Mouse (Mus musculus) limb, embryonic 12.5 days (tissue): ENCODE data around the gene Adamtsl4. TPM values are rescaled to one million over a fixed set of nuclear protein-coding genes. Genes with fewer than 3 reads are reported as not detected.

Source experiments
- ATAC-seq: fragments of 200-750 bp; cut with Nextera tagmentation; 2 replicates; pipeline ENCODE4 v1.8.0; 2017; ENCODE audit warnings: low read depth, moderate TSS enrichment; ENCODE audit not compliant: insufficient number of reproducible peaks, insufficient read depth, low FRiP score, low TSS enrichment
- H3K27ac ChIP-seq: fragments of 300-500 bp; sonication (generic); 2 replicates; pipeline ENCODE4 v1.5.1; 2016; ENCODE audit warnings: mild to moderate bottlenecking, moderate library complexity
- H3K27me3 ChIP-seq: fragments of 300-500 bp; sonication (generic); 2 replicates; pipeline ENCODE4 v1.6.1; 2016; ENCODE audit warnings: mild to moderate bottlenecking, moderate library complexity
- H3K36me3 ChIP-seq: fragments of 300-500 bp; sonication (generic); 2 replicates; pipeline ENCODE4 v1.6.1; 2016; ENCODE audit warnings: mild to moderate bottlenecking, moderate library complexity
- H3K4me1 ChIP-seq: fragments of 300-500 bp; sonication (generic); replicated peaks from 2 replicates; pipeline ENCODE4 v1.6.1; 2016
- H3K4me2 ChIP-seq: fragments of 300-500 bp; sonication (generic); 2 replicates; pipeline ENCODE4 v1.6.1; 2016; ENCODE audit warnings: mild to moderate bottlenecking, moderate library complexity
- H3K4me3 ChIP-seq: fragments of 300-500 bp; sonication (generic); replicated peaks from 2 replicates; pipeline ENCODE4 v1.5.1; 2016; ENCODE audit warnings: mild to moderate bottlenecking
- H3K9ac ChIP-seq: fragments of 300-500 bp; sonication (generic); replicated peaks from 2 replicates; pipeline ENCODE4 v1.6.1; 2016; ENCODE audit warnings: mild to moderate bottlenecking, moderate library complexity
- H3K9me3 ChIP-seq: fragments of 300-500 bp; sonication (generic); 2 replicates; pipeline ENCODE4 v1.6.1; 2016; ENCODE audit warnings: mild to moderate bottlenecking, moderate library complexity
- WGBS: fragments of 180-500 bp; shearing (Covaris S2); methylation state at CpG from one replicate; pipeline ENCODE4 v1.1.7; 2016; 5-methylcytosine and 5-hydroxymethylcytosine counted together
- polyA plus RNA-seq: library from polyadenylated mRNA; unstranded; fragments of >200 nt; fragmentation: Nextera tagmentation; extraction: Ambion mirVana; gene quantifications from 2 replicates; pipeline ENCODE4 v1.2.1, GENCODE M21; 2016

Adamtsl4 gene
- polyA plus RNA-seq = 0.71 and 1.4 TPM in 2 replicates

- peak; percentile 54; the same call in 1 of the 2 replicates for ATAC-seq
- Histone ChIP-seq H3K27ac (peak within 1 kb of the TSS; percentile 50; the same call in 1 of the 2 replicates), H3K4me3 (peak within 1 kb of the TSS; percentile 48), H3K9me3 (0 out of 2 replicates have a peak, but pooled peaks cover 4% of the 10 kb centered on the region), H3K4me1 (peaks cover 42% of the 10 kb centered on the region), H3K9ac (peak within 1 kb of the TSS; percentile 65), H3K27me3 (peaks cover 9% of the 10 kb centered on the region; the same call in 1 of the 2 replicates), H3K4me2 (peak within 1 kb of the TSS; percentile 94), H3K36me3 (peaks cover 6% of the 10 kb centered on the region; the same call in 1 of the 2 replicates)
- 4% methylated on average over 48 of the region's 50 CpGs for WGBS
Observed at GRCm38 (mm10) chr3:95687524-95688421, at the start of gene Adamtsl4. Adamtsl4 (minus strand) TSS chr3:95687917.

DNA sequence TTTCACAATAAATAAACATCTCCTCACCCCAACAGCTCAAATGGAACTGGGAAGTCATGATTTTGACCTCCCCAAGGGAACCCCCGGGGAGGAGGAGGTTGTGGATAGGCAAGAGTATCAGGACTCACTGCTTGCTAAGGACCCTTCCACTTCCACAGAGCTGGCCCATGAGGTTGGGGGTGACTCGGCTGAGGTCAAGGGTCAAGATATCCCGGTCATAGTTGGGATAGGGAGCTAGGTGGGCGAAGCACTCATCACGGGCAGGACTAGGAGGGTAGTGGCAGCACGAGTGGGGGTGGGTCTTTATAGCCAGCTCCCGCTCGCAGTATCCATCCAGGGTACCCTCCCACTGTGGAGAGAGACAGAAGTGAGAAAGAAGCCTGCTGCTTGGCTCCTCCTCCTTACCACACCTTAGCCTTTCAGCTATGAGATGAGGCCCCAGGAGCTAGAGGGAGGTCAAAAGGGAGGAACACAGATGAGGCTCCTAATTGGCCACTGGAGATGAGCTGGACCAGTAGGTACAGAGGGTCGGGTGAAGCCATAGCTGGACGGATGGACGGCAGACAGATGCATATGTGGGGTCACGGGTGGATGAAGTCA lies 47.5 kb upstream of the Adamtsl4 start:
- no peak for ATAC-seq
- H3K36me3 ChIP-seq = peaks cover 62% of the 10 kb centered on the region
- 81% methylated on average over 12 of the region's 12 CpGs for WGBS

GRCm38 (mm10) chr3:95734092-95734702 lies 46.5 kb upstream of the Adamtsl4 start:
- H3K4me1 ChIP-seq = no peaks in the 10 kb centered on the region
- no peak for ATAC-seq
- no peak overlapping the region for H3K9ac ChIP-seq
- WGBS = 79% methylated on average over 13 of the region's 13 CpGs
- no peak overlapping the region for H3K4me2 ChIP-seq
- H3K4me3 ChIP-seq = no peak overlapping the region
- H3K36me3 ChIP-seq = peaks cover 52% of the 10 kb centered on the region
- no peaks in the 10 kb centered on the region for H3K27me3 ChIP-seq
- no peak overlapping the region for H3K27ac ChIP-seq
- no peaks in the 10 kb centered on the region for H3K9me3 ChIP-seq

More for the DNA sequence above, 47.5 kb upstream of the Adamtsl4 start:
- H3K27me3 ChIP-seq = no peaks in the 10 kb centered on the region
- H3K9me3 ChIP-seq = no peaks in the 10 kb centered on the region
- H3K4me2 ChIP-seq = no peak overlapping the region
- H3K27ac ChIP-seq = no peak overlapping the region
- no peaks in the 10 kb centered on the region for H3K4me1 ChIP-seq
- no peak overlapping the region for H3K9ac ChIP-seq
- H3K4me3 ChIP-seq = no peak overlapping the region

GRCm38 (mm10) chr3:95732744-95733521 lies 45.2 kb upstream of the Adamtsl4 start:
- 88% methylated on average over 11 of the region's 11 CpGs for WGBS
- H3K27me3 ChIP-seq = no peaks in the 10 kb centered on the region
- H3K4me2 ChIP-seq = no peak overlapping the region
- no peak overlapping the region for H3K9ac ChIP-seq
- peaks cover 44% of the 10 kb centered on the region for H3K36me3 ChIP-seq
- no peaks in the 10 kb centered on the region for H3K4me1 ChIP-seq
- H3K4me3 ChIP-seq = no peak overlapping the region
- H3K27ac ChIP-seq = no peak overlapping the region
- ATAC-seq = no peak
- no peaks in the 10 kb centered on the region for H3K9me3 ChIP-seq

DNA sequence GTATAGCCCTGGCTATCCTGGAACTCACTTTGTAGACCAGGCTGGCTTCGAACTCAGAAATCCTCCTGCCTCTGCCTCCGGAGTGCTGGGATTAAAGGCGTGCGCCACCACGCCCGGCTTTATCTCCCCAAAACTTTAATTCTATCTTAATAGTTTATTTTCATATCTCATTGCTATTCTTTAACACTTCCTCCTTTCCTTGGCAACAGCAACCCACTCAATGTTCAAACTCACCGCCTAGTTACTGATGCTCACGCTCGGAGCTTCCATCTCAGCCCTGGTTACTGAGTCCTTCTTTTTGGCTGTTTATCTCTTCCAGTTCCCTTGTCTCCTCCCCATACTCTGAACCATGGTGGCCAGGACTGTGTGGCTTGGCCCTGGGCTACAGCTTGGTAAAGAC lies 44.6 kb upstream of the Adamtsl4 start:
- H3K9ac ChIP-seq = no peak overlapping the region
- 96% methylated on average over 9 of the region's 9 CpGs for WGBS
- H3K27me3 ChIP-seq = no peaks in the 10 kb centered on the region
- H3K4me1 ChIP-seq = no peaks in the 10 kb centered on the region
- peaks cover 41% of the 10 kb centered on the region for H3K36me3 ChIP-seq
- no peak overlapping the region for H3K27ac ChIP-seq
- ATAC-seq = no peak
- H3K4me3 ChIP-seq = no peak overlapping the region
- H3K4me2 ChIP-seq = no peak overlapping the region
- H3K9me3 ChIP-seq = no peaks in the 10 kb centered on the region

DNA sequence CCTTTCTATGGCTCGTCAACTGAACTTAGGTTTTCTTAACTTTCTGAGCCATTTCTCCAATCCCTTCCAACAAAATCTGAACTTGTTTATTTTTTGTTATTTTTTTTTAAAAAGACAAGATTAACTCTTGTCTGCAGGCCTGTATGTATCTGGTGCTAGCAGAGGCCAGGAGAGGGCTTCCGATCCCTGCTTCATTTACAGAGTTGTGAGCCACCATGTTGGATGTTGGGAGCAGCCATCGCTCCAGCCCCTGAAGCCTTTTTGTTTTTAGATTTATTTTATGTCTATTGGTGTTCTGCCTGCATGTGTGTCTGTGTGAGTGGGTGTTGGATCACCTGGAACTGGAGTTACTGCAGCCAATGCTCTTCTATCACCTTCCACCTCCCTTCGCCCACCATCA lies 44.1 kb upstream of the Adamtsl4 start:
- Histone ChIP-seq H3K9ac (no peak overlapping the region), H3K4me2 (no peak overlapping the region), H3K27ac (no peak overlapping the region), H3K4me3 (no peak overlapping the region), H3K27me3 (no peaks in the 10 kb centered on the region), H3K9me3 (no peaks in the 10 kb centered on the region), H3K36me3 (peaks cover 36% of the 10 kb centered on the region), H3K4me1 (no peaks in the 10 kb centered on the region)
- WGBS = 83% methylated on average over 4 of the region's 4 CpGs
- no peak for ATAC-seq

DNA sequence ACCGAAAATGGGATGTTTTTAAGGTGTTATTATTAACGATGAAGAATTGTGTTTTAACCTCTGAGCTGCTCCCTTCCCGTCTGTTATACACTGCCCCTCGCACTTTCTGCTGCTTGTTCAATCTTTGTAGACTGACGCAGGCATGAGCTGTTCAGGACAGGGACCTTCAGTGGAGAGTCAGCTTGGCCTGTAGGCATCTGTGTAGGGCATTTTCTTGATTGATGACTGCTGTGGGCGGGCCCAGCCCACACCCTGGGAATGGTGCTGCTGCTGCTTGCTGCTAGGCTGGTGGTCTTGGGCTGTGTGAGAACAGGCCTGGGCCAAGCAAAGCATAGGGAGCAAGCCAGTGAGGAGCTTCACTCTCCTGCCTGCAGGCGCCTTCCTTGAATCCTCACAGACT lies 42.7 kb upstream of the Adamtsl4 start:
- Histone ChIP-seq H3K9me3 (no peaks in the 10 kb centered on the region), H3K4me1 (no peaks in the 10 kb centered on the region), H3K4me3 (no peak overlapping the region), H3K27ac (no peak overlapping the region), H3K9ac (no peak overlapping the region), H3K4me2 (no peak overlapping the region), H3K27me3 (no peaks in the 10 kb centered on the region), H3K36me3 (peaks cover 23% of the 10 kb centered on the region; the same call in 1 of the 2 replicates)
- ATAC-seq = no peak
- WGBS = 74% methylated on average over 7 of the region's 7 CpGs

- H3K9ac ChIP-seq = no peak overlapping the region
- H3K9me3 ChIP-seq = no peaks in the 10 kb centered on the region
- no peak overlapping the region for H3K4me3 ChIP-seq
- 83% methylated on average over 2 of the region's 2 CpGs for WGBS
- H3K36me3 ChIP-seq = peaks cover 9% of the 10 kb centered on the region; the same call in 1 of the 2 replicates
- H3K27ac ChIP-seq = no peak overlapping the region
- H3K4me2 ChIP-seq = no peak overlapping the region
- no peaks in the 10 kb centered on the region for H3K27me3 ChIP-seq
- H3K4me1 ChIP-seq = no peaks in the 10 kb centered on the region
- ATAC-seq = no peak
Observed at GRCm38 (mm10) chr3:95728906-95729305, 41.2 kb upstream of the Adamtsl4 start.

DNA sequence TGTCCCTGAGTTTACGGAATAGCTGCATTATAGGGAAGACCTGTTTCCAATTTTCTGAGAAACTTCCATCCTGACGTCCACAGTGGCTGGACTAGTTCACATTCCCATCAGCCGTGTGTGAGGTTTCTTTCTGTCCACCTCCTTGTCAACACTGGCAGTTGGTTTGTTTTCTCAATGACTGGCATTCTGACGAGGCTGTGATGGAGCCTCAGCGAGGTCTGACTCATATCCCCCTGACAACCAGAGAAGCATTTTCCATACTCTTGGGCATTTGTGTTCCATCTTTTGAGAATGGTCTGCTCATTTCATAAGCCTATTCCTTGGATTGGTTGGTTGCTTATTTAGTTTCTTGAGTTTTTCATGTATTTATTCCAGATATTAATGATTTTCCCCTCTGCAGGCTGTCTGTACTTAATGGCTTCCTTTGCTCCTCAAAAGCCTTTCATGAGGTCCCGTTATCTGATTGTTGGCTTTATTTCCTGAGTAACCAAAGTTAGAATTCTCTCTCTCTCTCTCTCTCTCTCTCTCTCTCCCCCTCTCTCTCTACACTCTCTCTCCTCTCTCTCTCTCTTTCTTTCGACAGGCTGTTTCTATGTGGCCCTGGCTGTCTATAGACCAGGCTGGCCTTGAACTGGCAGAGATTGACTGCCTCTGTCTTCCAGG lies 39.1 kb upstream of the Adamtsl4 start:
- H3K4me2 ChIP-seq = no peak overlapping the region
- H3K36me3 ChIP-seq = no peaks in the 10 kb centered on the region
- no peaks in the 10 kb centered on the region for H3K27me3 ChIP-seq
- 66% methylated on average over 7 of the region's 7 CpGs for WGBS
- H3K9me3 ChIP-seq = no peaks in the 10 kb centered on the region
- H3K4me3 ChIP-seq = no peak overlapping the region
- H3K27ac ChIP-seq = no peak overlapping the region
- H3K4me1 ChIP-seq = no peaks in the 10 kb centered on the region
- no peak overlapping the region for H3K9ac ChIP-seq
- ATAC-seq = no peak

GRCm38 (mm10) chr3:95725863-95726262 lies 38.1 kb upstream of the Adamtsl4 start:
- Histone ChIP-seq H3K9me3 (no peaks in the 10 kb centered on the region), H3K27ac (no peak overlapping the region), H3K4me2 (no peak overlapping the region), H3K9ac (no peak overlapping the region), H3K27me3 (no peaks in the 10 kb centered on the region), H3K4me1 (no peaks in the 10 kb centered on the region), H3K4me3 (no peak overlapping the region), H3K36me3 (no peaks in the 10 kb centered on the region)
- WGBS = 83% methylated on average over 7 of the region's 7 CpGs
- ATAC-seq = no peak
